Mouse (Mus musculus): Measurements from ENCODE around the gene Palld. TPM values are rescaled to one million over a fixed set of nuclear protein-coding genes. Genes with fewer than 3 reads are reported as not detected.

The Palld gene
- polyA plus RNA-seq, 1 experiment = 58.2 TPM

DNA sequence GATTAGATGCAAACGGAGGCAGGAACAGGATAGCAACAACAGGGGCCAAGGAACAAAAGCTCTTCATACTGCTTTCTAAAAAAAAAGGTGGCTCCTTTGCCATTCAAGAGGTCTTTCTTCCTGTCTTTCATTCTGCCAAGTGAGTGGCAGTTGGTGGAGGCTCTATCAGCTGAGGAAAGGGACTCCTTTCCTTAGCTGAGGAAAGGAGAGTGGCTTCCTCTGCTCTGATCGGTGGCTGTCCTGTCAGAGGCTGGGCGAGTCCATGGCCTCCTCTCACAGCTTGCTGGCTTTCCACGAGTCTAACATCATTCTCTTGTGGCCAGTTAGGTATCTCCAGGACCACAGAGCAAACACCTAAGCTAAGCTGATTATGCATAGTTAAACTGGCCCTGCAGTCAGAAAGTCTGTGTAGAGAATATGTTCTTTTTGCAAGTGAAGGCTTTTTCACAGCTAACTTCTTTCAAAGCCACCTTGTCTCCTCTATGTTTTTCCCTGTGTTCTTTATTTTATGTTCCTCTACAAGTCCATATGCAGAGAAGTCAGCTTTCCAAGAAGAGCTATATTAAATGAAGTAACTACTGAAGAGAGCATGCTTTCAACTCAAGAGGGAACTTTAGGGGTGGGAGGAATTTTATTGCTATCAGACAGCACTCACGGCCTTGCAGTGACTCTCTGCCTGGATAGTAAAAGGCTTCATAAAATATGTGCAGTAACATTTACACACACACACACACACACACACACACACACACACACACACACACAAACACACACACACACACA, 171.0 kb downstream of the Palld start:
- WGBS = 43% methylated on average over 5 of the region's 5 CpGs
- Histone ChIP-seq H3K4me3 (ENCODE audit: low read depth, low read length) (peak overlapping the region; percentile 11; the same call in 1 of the 2 replicates), H3K4me1 (ENCODE audit: control insufficient read depth, insufficient read depth, insufficient read length, low read length) (peaks cover 3% of the 10 kb centered on the region; the same call in 1 of the 2 replicates)

DNA sequence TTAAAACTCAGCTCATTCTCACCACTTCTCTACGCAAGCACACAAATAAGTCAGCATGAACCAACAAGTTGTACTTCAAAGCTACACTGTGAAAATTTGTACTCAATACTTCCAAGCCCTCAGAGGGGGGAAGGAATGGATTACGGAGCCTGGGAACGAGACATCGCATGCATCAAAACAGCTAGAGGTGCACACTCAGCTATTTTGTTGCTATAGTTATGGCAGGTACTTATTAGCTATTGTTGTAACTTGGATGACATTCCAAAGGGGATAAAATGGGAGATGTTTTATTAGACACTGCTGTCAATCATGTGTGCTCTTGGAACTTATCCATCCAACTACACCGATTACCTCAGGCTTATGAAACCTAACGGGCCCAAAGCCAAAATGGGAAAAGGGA, 171.8 kb downstream of the Palld start:
- TF ChIP-seq POLR2A (IDR thresholded peaks at IDR 0.05; ENCODE audit: low read depth, low read length) (no peak), CTCF (IDR thresholded peaks at IDR 0.05; ENCODE audit: extremely low read depth, insufficient read length, insufficient replicate concordance, low read depth, low read length) (no peak)
- no peak overlapping the region for H3K4me3 ChIP-seq (ENCODE audit: low read depth, low read length)
- H3K4me1 ChIP-seq (ENCODE audit: control insufficient read depth, insufficient read depth, insufficient read length, low read length) = peaks cover 2% of the 10 kb centered on the region; the same call in 1 of the 2 replicates
- 64% methylated on average over 6 of the region's 6 CpGs for WGBS
- H3K36me3 ChIP-seq (ENCODE audit: control insufficient read depth, insufficient read depth, low read length) = no peaks in the 10 kb centered on the region
- H3K27ac ChIP-seq (ENCODE audit: insufficient read depth, low read depth, low read length) = no peak overlapping the region
- H3K27me3 ChIP-seq (ENCODE audit: control insufficient read depth, insufficient read depth, low read length) = no peaks in the 10 kb centered on the region

More for the DNA sequence above, 171.0 kb downstream of the Palld start:
- no peaks in the 10 kb centered on the region for H3K27me3 ChIP-seq (ENCODE audit: control insufficient read depth, insufficient read depth, low read length)
- TF ChIP-seq POLR2A (IDR thresholded peaks at IDR 0.05; ENCODE audit: low read depth, low read length) = no peak
- TF ChIP-seq CTCF (IDR thresholded peaks at IDR 0.05; ENCODE audit: extremely low read depth, insufficient read length, insufficient replicate concordance, low read depth, low read length) = no peak
- H3K27ac ChIP-seq (ENCODE audit: insufficient read depth, low read depth, low read length) = no peak overlapping the region
- no peaks in the 10 kb centered on the region for H3K36me3 ChIP-seq (ENCODE audit: control insufficient read depth, insufficient read depth, low read length)

DNA sequence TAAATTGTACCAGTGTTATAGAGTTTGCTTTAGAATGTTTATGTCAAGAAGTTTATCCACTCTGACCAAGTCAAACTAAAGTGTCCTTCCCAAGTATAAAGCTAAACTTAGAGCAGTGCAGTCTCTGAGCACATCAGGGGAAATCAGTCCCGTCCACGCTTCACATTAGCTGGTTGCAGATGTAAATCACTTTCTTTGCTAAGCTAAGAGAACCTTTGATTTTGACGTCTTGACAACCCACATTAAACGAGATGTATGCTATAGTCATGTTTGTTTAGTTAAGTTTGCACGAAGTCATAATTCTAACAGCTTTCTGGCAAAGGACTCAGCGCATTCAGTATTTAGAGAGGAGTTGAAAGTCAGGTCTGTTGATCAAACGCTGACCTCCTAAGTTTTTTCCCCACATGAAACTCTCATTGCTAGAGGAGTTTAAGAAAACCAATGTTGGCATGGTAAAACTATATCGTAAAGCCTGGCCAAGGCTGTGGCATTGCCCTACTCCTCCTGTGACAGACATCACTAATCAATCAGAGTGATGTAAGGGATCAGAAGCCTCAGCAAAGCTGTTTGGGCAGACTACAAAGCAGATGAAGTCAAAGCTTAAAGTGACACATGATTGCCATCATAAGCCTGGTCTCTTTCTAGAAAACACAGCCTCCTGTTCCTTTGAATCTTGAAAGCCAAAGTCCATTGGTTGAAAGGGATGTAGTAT, 177.0 kb downstream of the Palld start:
- H3K27me3 ChIP-seq (ENCODE audit: control insufficient read depth, insufficient read depth, low read length) = no peaks in the 10 kb centered on the region
- H3K27ac ChIP-seq (ENCODE audit: insufficient read depth, low read depth, low read length) = no peak overlapping the region
- no peaks in the 10 kb centered on the region for H3K36me3 ChIP-seq (ENCODE audit: control insufficient read depth, insufficient read depth, low read length)
- 0 out of 2 replicates have a peak, but pooled peaks cover 2% of the 10 kb centered on the region for H3K4me1 ChIP-seq (ENCODE audit: control insufficient read depth, insufficient read depth, insufficient read length, low read length)
- no peak for TF ChIP-seq POLR2A (IDR thresholded peaks at IDR 0.05; ENCODE audit: low read depth, low read length)
- TF ChIP-seq CTCF (IDR thresholded peaks at IDR 0.05; ENCODE audit: extremely low read depth, insufficient read length, insufficient replicate concordance, low read depth, low read length) = no peak
- no peak overlapping the region for H3K4me3 ChIP-seq (ENCODE audit: low read depth, low read length)
- WGBS = 62% methylated on average over 8 of the region's 8 CpGs

- WGBS = 85% methylated on average over 9 of the region's 9 CpGs
Observed at GRCm38 (mm10) chr8:61722226-61722625, 180.3 kb downstream of the Palld start.

DNA sequence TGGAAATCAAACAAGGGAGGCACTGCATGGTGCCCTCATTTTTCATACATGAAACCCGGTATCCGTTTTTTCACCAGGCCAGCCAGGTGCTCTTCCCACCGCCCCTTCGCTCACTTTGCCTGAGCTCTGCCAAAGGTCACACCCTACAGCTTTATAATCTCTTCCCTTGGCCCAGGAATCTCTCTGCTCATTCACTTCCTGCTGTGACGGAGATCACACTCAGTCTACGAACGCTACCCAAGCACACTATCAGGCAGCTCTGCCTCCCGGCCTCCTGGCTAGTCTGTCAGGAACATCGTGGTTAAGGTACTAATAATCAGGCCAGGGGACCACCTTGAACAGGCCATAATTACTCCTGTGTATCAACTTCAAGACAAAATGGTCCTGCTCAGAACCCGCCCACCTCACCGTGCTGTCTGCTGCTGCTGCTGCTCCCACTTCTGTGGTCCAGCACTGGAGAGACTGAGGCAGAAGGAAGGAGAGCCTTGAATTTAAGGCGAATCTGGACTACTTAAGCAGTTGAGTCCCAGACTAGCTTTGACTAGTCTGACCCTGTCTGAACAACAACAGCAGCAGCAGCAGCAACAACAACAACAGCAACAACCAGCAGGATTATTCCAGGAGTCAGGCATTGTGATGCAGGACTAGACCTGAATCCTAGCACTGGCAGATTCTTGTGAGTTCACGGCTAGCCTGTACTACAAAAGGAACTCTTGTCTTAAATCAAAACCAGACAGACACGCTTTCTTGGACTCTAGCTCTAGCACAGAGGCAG, 187.0 kb downstream of the Palld start:
- TF ChIP-seq POLR2A (IDR thresholded peaks at IDR 0.05; ENCODE audit: low read depth, low read length) (peak; percentile 53; the same call in 1 of the 2 replicates), CTCF (IDR thresholded peaks at IDR 0.05; ENCODE audit: extremely low read depth, insufficient read length, insufficient replicate concordance, low read depth, low read length) (no peak)
- peak overlapping the region; percentile 93 for H3K27ac ChIP-seq (ENCODE audit: insufficient read depth, low read depth, low read length)
- 32% methylated on average over 14 of the region's 14 CpGs for WGBS
- peaks cover 4% of the 10 kb centered on the region; the same call in 1 of the 2 replicates for H3K36me3 ChIP-seq (ENCODE audit: control insufficient read depth, insufficient read depth, low read length)
- peaks cover 26% of the 10 kb centered on the region for H3K4me1 ChIP-seq (ENCODE audit: control insufficient read depth, insufficient read depth, insufficient read length, low read length)
- H3K27me3 ChIP-seq (ENCODE audit: control insufficient read depth, insufficient read depth, low read length) = no peaks in the 10 kb centered on the region
- peak overlapping the region; percentile 15; the same call in 1 of the 2 replicates for H3K4me3 ChIP-seq (ENCODE audit: low read depth, low read length)

More at GRCm38 (mm10) chr8:61722226-61722625, 180.3 kb downstream of the Palld start:
- Histone ChIP-seq H3K36me3 (ENCODE audit: control insufficient read depth, insufficient read depth, low read length) (peaks cover 4% of the 10 kb centered on the region; the same call in 1 of the 2 replicates), H3K27me3 (ENCODE audit: control insufficient read depth, insufficient read depth, low read length) (no peaks in the 10 kb centered on the region), H3K4me1 (ENCODE audit: control insufficient read depth, insufficient read depth, insufficient read length, low read length) (no peaks in the 10 kb centered on the region), H3K4me3 (ENCODE audit: low read depth, low read length) (no peak overlapping the region), H3K27ac (ENCODE audit: insufficient read depth, low read depth, low read length) (no peak overlapping the region)
- TF ChIP-seq CTCF (IDR thresholded peaks at IDR 0.05; ENCODE audit: extremely low read depth, insufficient read length, insufficient replicate concordance, low read depth, low read length) (no peak), POLR2A (IDR thresholded peaks at IDR 0.05; ENCODE audit: low read depth, low read length) (no peak)

GRCm38 (mm10) chr8:61714293-61714831, 188.1 kb downstream of the Palld start:
- H3K27ac ChIP-seq (ENCODE audit: insufficient read depth, low read depth, low read length) = peak overlapping the region; percentile 86
- 13% methylated on average over 6 of the region's 6 CpGs for WGBS
- no peak for TF ChIP-seq CTCF (IDR thresholded peaks at IDR 0.05; ENCODE audit: extremely low read depth, insufficient read length, insufficient replicate concordance, low read depth, low read length)
- no peak for TF ChIP-seq POLR2A (IDR thresholded peaks at IDR 0.05; ENCODE audit: low read depth, low read length)
- peak overlapping the region; percentile 20 for H3K4me3 ChIP-seq (ENCODE audit: low read depth, low read length)
- no peaks in the 10 kb centered on the region for H3K27me3 ChIP-seq (ENCODE audit: control insufficient read depth, insufficient read depth, low read length)
- peaks cover 4% of the 10 kb centered on the region; the same call in 1 of the 2 replicates for H3K36me3 ChIP-seq (ENCODE audit: control insufficient read depth, insufficient read depth, low read length)
- peaks cover 26% of the 10 kb centered on the region for H3K4me1 ChIP-seq (ENCODE audit: control insufficient read depth, insufficient read depth, insufficient read length, low read length)

All from small intestine, adult 2 months (tissue).